Mouse (Mus musculus): Measurements from ENCODE around the gene Itprip. TPM values are rescaled to one million over a fixed set of nuclear protein-coding genes. Genes with fewer than 3 reads are reported as not detected.

Gene Itprip
- polyA plus RNA-seq, 1 experiment from 2014 or later = 21.4 TPM

DNA sequence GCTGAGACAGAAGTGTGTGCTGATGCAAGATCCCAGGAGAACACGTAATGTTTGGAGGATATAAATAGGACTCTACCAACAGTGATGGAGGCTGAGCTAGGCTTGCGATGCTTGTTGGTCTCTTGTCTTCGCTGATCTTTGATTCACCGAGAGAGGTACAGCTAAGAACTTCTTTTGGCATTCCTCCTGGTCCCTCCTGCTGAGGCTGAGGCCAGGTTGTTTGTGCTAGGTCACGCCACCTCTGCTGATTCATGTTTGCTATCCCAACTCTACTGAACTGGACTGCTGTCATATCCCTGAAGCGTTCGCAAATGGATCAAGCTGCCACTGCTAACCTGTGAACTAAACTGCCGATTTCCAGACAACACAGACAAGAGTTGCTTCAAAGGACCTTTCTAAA, 15.0 kb upstream of the Itprip start:
- H3K27me3 ChIP-seq (replicated peaks; ENCODE audit: low read depth, poor library complexity, severe bottlenecking) = peaks cover 13% of the 10 kb centered on the region
- WGBS = 91% methylated on average over 8 of the region's 8 CpGs
- H3K4me3 ChIP-seq = no peak overlapping the region
- H3K36me3 ChIP-seq (replicated peaks) = no peaks in the 10 kb centered on the region
- H3K9me3 ChIP-seq = no peaks in the 10 kb centered on the region
- H3K27ac ChIP-seq (replicated peaks) = no peak overlapping the region
- peaks cover 15% of the 10 kb centered on the region for H3K4me1 ChIP-seq
- no peak for DNase-seq (ENCODE audit: low spot score)

DNA sequence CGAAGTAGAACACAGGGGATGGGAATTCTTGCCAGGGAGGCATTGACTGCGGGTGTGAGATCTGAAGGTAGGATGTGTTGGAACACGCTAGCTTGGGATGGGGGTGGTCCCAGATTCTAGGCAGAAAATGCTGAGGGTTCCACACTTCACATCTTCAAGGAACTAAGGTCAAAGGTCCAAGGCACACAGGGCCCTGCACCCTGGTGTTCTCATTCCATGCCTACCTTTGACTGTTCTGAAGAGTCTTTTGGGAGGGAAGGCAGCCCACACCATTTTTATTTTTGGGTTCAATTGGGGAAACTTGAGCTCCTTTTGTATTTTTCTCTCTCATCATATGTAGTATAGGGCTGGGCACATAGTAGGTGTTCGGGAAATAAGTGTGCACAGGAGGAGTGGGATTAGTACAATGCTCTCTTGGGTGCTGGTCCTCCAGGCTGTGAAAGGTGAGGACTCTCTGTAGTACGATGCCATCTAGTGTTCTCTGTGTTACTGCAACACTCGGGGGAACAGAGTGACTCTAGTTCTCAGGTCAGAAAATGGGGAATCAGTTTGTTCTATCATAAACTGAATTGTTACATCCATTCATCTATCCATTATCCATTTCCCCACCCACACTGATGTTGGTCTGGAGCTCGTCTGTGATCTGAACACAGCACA, 13.0 kb upstream of the Itprip start:
- 46% methylated on average over 7 of the region's 7 CpGs for WGBS
- Histone ChIP-seq H3K4me3 (no peak overlapping the region), H3K36me3 (replicated peaks) (no peaks in the 10 kb centered on the region), H3K27ac (replicated peaks) (no peak overlapping the region), H3K27me3 (replicated peaks; ENCODE audit: low read depth, poor library complexity, severe bottlenecking) (no peaks in the 10 kb centered on the region; the same call in 1 of the 2 replicates), H3K4me1 (peaks cover 4% of the 10 kb centered on the region), H3K9me3 (no peaks in the 10 kb centered on the region)
- peak; percentile 34 for DNase-seq (ENCODE audit: low spot score)

DNA sequence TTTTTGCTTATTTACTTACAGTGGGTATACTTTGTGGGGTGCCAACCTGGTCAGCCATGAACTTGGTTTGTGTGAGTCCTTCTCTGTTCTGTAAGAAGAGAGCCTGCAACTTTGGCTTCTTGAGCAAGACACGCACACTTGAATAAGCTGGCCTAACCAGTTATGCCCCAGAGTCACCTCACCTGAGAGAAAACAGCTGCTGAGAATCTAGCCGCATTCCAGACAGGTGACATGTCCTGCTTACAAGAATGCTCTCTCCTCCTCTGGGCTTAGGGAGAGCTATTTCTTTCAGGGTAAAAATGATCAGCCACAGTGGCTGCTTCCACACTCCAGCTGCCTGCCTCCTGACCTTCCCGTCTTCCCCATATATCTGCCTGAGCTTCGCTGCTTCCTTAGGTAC, 9.9 kb upstream of the Itprip start:
- WGBS = 77% methylated on average over 4 of the region's 4 CpGs
- Histone ChIP-seq H3K9me3 (peaks cover 2% of the 10 kb centered on the region; the same call in 1 of the 2 replicates), H3K27ac (replicated peaks) (no peak overlapping the region), H3K36me3 (replicated peaks) (no peaks in the 10 kb centered on the region), H3K27me3 (replicated peaks; ENCODE audit: low read depth, poor library complexity, severe bottlenecking) (no peaks in the 10 kb centered on the region), H3K4me3 (no peak overlapping the region), H3K4me1 (0 out of 2 replicates have a peak, but pooled peaks cover 2% of the 10 kb centered on the region)
- DNase-seq (ENCODE audit: low spot score) = peak; percentile 25

DNA sequence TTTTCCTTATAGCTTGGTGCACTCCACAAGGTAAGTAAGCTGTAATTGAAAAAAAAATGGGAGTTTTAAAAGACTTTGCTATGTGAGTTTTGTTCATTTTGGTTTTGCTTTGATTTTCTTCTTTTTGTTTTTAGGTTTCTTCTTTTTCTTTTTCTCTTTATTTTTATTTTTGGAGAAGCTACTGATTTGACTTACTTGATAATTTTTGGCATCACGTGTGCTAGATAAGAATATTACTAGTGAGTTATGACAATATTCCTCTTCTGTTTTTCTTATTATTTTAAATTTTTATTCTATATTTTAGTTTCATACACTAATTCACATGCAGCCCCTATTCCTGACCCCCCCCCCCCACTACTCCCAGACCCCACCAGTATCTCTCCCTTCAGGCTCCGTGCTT, 7.9 kb upstream of the Itprip start:
- no peak for DNase-seq (ENCODE audit: low spot score)
- WGBS = 90% methylated on average over 2 of the region's 2 CpGs
- no peaks in the 10 kb centered on the region for H3K36me3 ChIP-seq (replicated peaks)
- 0 out of 2 replicates have a peak, but pooled peaks cover 2% of the 10 kb centered on the region for H3K4me1 ChIP-seq
- no peak overlapping the region for H3K4me3 ChIP-seq
- no peak overlapping the region for H3K27ac ChIP-seq (replicated peaks)
- H3K9me3 ChIP-seq = peaks cover 2% of the 10 kb centered on the region; the same call in 1 of the 2 replicates
- H3K27me3 ChIP-seq (replicated peaks; ENCODE audit: low read depth, poor library complexity, severe bottlenecking) = no peaks in the 10 kb centered on the region

DNA sequence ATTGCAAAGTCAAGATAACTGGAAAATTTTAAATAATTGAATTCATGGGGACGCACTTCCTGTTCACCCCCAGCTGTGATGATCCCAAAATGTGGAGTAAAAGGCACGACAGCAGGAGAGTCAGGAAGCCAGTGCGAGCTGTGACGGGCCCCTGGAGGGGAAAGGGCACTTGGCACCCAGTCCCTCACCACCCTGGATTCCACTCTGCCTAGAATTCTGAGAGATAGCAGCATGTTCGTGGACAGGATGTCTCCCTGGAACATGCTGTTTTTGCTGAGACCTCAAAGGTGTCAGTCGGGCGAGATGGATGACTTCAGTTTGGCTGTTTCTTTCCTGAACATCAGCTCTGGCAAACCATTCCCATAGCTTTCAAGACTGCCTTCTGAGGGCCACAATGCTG, 6.7 kb upstream of the Itprip start:
- Histone ChIP-seq H3K36me3 (replicated peaks) (no peaks in the 10 kb centered on the region), H3K4me1 (0 out of 2 replicates have a peak, but pooled peaks cover 2% of the 10 kb centered on the region), H3K27me3 (replicated peaks; ENCODE audit: low read depth, poor library complexity, severe bottlenecking) (no peaks in the 10 kb centered on the region), H3K9me3 (peaks cover 2% of the 10 kb centered on the region; the same call in 1 of the 2 replicates), H3K4me3 (no peak overlapping the region), H3K27ac (replicated peaks) (no peak overlapping the region)
- no peak for DNase-seq (ENCODE audit: low spot score)
- WGBS = 78% methylated on average over 7 of the region's 7 CpGs

DNA sequence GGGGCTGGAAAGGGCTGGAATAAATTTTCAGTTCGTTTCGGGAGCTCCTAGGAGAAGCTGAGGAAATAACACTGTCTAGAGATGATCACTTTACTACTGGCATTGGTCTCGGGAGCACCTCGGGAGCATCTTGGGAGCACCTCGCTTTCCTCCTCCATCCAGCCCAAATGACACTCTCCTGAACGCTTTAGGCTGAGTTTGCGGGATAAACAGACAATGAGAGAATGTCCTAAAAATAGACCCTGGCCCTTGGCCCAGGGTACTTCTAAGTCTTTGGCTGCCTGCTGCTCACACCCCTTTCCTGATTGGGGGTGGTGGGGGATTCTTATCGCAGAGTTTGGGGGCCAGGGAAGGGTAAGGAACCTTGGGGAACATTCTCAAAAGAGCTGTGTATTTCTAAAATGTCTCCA, 872 bp upstream of the Itprip start:
- H3K9me3 ChIP-seq = no peaks in the 10 kb centered on the region
- H3K27ac ChIP-seq (replicated peaks) = peak overlapping the region; percentile 97
- WGBS = 10% methylated on average over 8 of the region's 8 CpGs
- H3K36me3 ChIP-seq (replicated peaks) = no peaks in the 10 kb centered on the region
- peak overlapping the region; percentile 85 for H3K4me3 ChIP-seq
- H3K27me3 ChIP-seq (replicated peaks; ENCODE audit: low read depth, poor library complexity, severe bottlenecking) = no peaks in the 10 kb centered on the region
- no peak for DNase-seq (ENCODE audit: low spot score)
- peaks cover 29% of the 10 kb centered on the region for H3K4me1 ChIP-seq

DNA sequence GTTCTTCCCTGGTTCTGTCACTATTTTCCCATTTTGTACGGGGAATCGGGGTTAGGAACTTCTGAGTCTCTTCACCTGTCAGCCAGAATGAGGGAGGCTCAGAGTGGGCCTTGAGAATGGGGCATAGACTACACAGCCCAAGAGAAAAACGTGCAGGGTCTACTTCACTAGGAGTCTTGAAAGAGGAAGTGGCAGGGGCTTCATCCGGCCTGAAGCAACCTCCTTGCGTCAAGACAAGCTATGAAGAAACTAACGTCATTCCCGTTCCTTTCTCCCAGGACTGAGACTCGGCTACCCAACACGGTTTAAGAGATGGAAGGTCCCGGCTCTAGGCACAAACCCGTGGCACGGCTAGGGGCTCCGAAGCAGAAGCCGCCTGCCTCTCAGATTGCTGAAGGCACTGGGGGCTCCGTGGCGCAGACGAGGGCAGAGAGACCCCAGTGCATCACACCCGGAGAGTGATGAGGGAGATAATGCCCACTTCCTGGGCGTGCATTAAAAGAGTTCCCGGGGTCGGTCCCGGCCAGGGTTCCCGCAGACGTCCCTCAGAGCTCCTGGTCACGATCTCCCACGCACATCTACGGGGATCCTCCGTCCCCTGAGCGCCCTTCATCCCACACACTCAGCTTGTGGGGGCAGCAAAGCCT, 521 bp downstream of the Itprip start:
- H3K27ac ChIP-seq (replicated peaks) = peak overlapping the region; percentile 97
- H3K4me1 ChIP-seq = peaks cover 29% of the 10 kb centered on the region
- H3K36me3 ChIP-seq (replicated peaks) = 0 out of 2 replicates have a peak, but pooled peaks cover 7% of the 10 kb centered on the region
- peak overlapping the region; percentile 85 for H3K4me3 ChIP-seq
- no peak for DNase-seq (ENCODE audit: low spot score)
- under 1% methylated on average over 29 of the region's 29 CpGs for WGBS
- H3K9me3 ChIP-seq = no peaks in the 10 kb centered on the region
- H3K27me3 ChIP-seq (replicated peaks; ENCODE audit: low read depth, poor library complexity, severe bottlenecking) = no peaks in the 10 kb centered on the region

DNA sequence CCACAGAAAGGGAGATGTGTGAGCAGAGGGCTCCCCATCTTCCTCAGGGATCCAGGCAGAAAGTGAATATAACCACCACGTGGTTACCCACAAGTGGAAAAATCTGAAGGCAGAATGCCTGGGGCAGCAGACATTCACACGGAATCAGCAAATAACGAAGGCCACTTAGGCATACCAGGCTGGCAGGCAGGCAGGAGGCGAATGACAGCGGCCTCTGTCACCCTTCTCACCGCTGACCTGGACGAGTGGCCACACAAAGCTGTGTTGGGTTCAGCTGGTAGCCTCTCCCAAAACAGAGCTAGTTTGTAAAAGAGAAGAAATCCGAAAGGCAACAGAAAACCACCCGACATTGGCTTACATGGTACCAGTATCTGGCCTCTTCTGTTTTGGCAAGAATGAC, 1.1 kb downstream of the Itprip start:
- peaks cover 29% of the 10 kb centered on the region for H3K4me1 ChIP-seq
- no peaks in the 10 kb centered on the region for H3K27me3 ChIP-seq (replicated peaks; ENCODE audit: low read depth, poor library complexity, severe bottlenecking)
- H3K27ac ChIP-seq (replicated peaks) = peak overlapping the region; percentile 97
- WGBS = 19% methylated on average over 9 of the region's 9 CpGs
- H3K36me3 ChIP-seq (replicated peaks) = 0 out of 2 replicates have a peak, but pooled peaks cover 7% of the 10 kb centered on the region
- peak; percentile 29 for DNase-seq (ENCODE audit: low spot score)
- no peaks in the 10 kb centered on the region for H3K9me3 ChIP-seq
- H3K4me3 ChIP-seq = peak overlapping the region; percentile 85

DNA sequence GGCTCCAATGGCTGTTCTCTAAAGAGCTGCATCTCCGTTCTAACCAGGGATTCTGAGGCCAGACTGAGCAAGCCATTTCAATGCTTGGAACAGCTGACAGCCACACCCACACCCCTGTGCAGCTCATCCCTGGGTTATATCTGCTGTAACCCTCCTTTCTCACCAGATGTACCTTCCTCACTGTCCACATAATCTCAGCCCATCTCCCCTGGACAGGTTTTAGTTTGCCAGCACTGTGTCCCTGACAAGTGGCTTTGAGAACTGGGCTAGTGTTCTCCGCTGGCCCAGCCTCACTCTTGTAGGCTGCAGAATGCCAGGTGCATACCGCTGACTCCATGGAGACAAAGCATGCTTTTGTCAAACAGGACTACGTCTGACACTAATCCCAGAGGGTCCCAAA, 1.7 kb downstream of the Itprip start:
- Histone ChIP-seq H3K9me3 (no peaks in the 10 kb centered on the region), H3K36me3 (replicated peaks) (peaks cover 10% of the 10 kb centered on the region; the same call in 1 of the 2 replicates), H3K27me3 (replicated peaks; ENCODE audit: low read depth, poor library complexity, severe bottlenecking) (no peaks in the 10 kb centered on the region), H3K4me1 (peaks cover 32% of the 10 kb centered on the region), H3K27ac (replicated peaks) (0 out of 2 replicates have a peak overlapping the region, but pooled peaks have one; percentile 97), H3K4me3 (peak overlapping the region; percentile 85)
- peak; percentile 33 for DNase-seq (ENCODE audit: low spot score)
- 22% methylated on average over 4 of the region's 4 CpGs for WGBS

DNA sequence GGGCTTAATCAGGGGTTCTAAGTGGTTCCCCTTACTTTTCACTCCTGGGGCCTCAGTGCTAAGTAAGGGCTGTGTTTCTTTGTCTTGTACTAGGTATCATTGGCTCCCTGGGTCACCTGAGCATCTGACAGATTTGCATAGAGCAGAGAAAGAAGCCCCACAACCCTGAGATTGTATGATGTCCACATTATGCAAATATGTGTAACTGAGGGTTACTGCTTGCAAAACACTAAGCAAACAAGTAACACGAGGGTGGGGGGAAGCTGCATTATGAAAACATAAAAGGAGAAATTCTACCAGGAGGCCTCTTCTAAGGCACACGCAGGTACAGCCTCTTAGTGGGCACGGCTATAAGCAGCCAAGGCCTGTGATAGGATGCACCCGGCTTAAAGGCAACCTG, 3.8 kb downstream of the Itprip start:
- peaks cover 27% of the 10 kb centered on the region for H3K36me3 ChIP-seq (replicated peaks)
- peaks cover 49% of the 10 kb centered on the region for H3K4me1 ChIP-seq
- no peak overlapping the region for H3K4me3 ChIP-seq
- H3K9me3 ChIP-seq = no peaks in the 10 kb centered on the region
- no peak overlapping the region for H3K27ac ChIP-seq (replicated peaks)
- no peaks in the 10 kb centered on the region for H3K27me3 ChIP-seq (replicated peaks; ENCODE audit: low read depth, poor library complexity, severe bottlenecking)
- 83% methylated on average over 4 of the region's 4 CpGs for WGBS
- no peak for DNase-seq (ENCODE audit: low spot score)

DNA sequence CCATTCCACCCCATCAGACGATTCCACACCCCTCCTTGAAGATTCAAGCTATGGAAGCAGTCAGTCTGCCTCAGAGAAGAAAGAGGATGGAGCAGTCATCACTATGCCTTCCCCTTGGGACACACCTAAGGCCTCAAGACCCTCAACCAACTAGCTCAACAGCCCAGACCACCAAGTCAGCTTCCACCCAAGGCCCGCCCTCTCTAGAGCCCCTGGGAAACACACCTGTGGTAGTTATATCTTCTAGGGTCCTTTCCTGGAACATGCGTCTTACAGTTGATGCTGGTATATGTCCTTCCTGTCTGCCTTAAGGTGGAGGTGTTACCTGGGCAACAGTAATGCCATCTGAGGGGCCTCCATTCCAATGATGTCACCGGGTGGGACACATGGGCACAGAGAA, 4.9 kb downstream of the Itprip start:
- no peak overlapping the region for H3K27ac ChIP-seq (replicated peaks)
- H3K27me3 ChIP-seq (replicated peaks; ENCODE audit: low read depth, poor library complexity, severe bottlenecking) = no peaks in the 10 kb centered on the region
- H3K4me3 ChIP-seq = no peak overlapping the region
- no peak for DNase-seq (ENCODE audit: low spot score)
- H3K9me3 ChIP-seq = no peaks in the 10 kb centered on the region
- peaks cover 27% of the 10 kb centered on the region for H3K36me3 ChIP-seq (replicated peaks)
- H3K4me1 ChIP-seq = peaks cover 54% of the 10 kb centered on the region
- 88% methylated on average over 4 of the region's 4 CpGs for WGBS

DNA sequence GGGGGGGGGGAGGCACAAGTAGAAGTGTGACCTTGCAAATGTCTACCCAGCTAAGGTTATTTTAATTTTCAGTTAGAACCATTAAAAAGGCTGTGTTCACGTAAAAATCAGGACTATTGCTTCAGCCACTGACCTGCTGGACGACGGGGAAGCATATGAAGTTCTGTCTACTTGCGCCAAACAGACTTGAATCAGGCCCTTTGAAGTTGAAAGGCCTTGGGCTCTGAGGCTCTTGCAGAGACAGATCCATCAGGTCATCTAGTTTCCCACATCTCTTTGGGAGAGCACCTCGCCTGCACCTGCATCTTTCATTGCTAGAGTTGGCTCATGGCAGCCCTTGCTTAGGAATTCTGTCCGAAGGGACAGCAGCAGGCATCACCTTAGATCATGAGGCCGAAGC, 5.8 kb downstream of the Itprip start:
- H3K4me1 ChIP-seq = peaks cover 59% of the 10 kb centered on the region
- peaks cover 27% of the 10 kb centered on the region for H3K36me3 ChIP-seq (replicated peaks)
- no peak overlapping the region for H3K27ac ChIP-seq (replicated peaks)
- H3K9me3 ChIP-seq = no peaks in the 10 kb centered on the region
- 84% methylated on average over 7 of the region's 7 CpGs for WGBS
- H3K4me3 ChIP-seq = no peak overlapping the region
- no peak for DNase-seq (ENCODE audit: low spot score)
- H3K27me3 ChIP-seq (replicated peaks; ENCODE audit: low read depth, poor library complexity, severe bottlenecking) = no peaks in the 10 kb centered on the region

DNA sequence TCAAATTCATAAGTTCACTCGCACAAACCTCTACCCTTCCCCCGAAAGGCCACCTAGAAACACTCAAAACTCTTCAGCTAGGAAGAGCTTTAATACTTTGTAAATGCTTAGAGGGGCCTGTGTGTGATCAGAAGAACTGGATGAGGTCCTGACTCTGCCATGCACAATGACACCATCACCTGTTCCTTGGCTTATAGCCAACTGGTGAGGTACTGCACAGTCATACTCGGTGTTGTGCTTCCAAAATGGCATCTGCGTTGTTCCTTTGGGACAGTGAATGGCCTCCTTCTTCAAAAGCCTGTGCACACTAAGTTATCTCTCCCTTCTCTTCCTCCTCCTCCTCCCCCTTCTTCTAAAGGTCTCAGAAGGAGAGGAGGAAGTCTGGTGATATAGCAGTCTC, 8.3 kb downstream of the Itprip start:
- Histone ChIP-seq H3K27me3 (replicated peaks; ENCODE audit: low read depth, poor library complexity, severe bottlenecking) (no peaks in the 10 kb centered on the region), H3K4me3 (no peak overlapping the region), H3K27ac (replicated peaks) (peak overlapping the region; percentile 98; the same call in 1 of the 2 replicates), H3K9me3 (no peaks in the 10 kb centered on the region), H3K36me3 (replicated peaks) (peaks cover 38% of the 10 kb centered on the region), H3K4me1 (peaks cover 48% of the 10 kb centered on the region)
- WGBS = 92% methylated on average over 4 of the region's 4 CpGs
- no peak for DNase-seq (ENCODE audit: low spot score)
